Mouse (Mus musculus): ENCODE data around the gene Krt79. TPM values are rescaled to one million over a fixed set of nuclear protein-coding genes. Genes with fewer than 3 reads are reported as not detected.

The Krt79 gene
- polyA plus RNA-seq, 1 experiment from 2014 or later, result 16.5 TPM

DNA sequence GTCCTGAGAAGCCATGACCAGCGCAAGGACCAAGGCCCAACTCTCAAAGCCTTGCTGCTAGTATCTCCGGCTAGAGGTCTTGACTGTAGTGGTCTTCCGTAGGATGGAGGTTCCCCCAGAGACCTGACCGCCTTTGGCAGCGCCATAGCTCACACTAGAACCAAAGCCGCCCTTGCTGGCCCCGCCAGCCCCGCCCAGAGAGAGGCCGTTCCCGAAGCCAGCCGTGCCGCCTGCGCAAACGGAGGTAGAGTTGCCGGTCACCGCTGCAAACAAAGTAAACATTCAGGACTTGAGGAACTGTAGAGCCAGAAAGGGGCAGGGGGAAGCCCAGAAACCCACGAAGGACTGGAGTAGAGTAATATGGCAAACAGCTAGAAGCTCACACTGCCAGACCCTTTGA lies 10.5 kb downstream of the Krt79 start:
- H3K36me3 ChIP-seq, result no peaks in the 10 kb centered on the region
- H3K27ac ChIP-seq, result no peak overlapping the region
- peak overlapping the region; percentile 26 for H3K4me3 ChIP-seq
- peaks cover 22% of the 10 kb centered on the region for H3K4me1 ChIP-seq
- H3K4me2 ChIP-seq, result peak overlapping the region; percentile 57
- ATAC-seq (ENCODE audit: insufficient number of reproducible peaks, insufficient read depth, low FRiP score, low TSS enrichment, low read depth), result no peak
- H3K9me3 ChIP-seq, result no peaks in the 10 kb centered on the region
- peaks cover 29% of the 10 kb centered on the region for H3K27me3 ChIP-seq
- 4% methylated on average over 17 of the region's 17 CpGs for WGBS
- H3K9ac ChIP-seq, result no peak overlapping the region

DNA sequence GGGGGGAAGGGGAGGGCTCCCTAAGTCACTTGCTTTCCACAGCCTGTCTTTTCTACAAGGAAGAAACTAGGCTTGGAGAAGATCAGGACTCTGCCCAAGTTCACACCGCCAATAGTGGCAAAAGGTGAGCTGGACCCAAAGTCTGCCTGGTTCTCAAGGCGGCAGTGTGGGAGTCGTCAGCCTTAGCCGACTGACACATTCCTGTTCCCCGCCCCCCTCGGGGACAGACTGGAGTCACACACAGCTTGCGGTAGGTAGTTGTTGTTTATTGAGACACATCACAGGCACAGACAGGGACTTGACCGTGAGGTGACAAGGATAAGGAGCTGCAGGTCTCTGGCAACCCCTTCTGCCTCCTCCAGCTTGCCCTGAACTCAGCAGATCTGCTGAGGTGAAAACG lies 11.0 kb downstream of the Krt79 start:
- Histone ChIP-seq H3K27me3 (peaks cover 29% of the 10 kb centered on the region), H3K9me3 (no peaks in the 10 kb centered on the region), H3K36me3 (no peaks in the 10 kb centered on the region), H3K9ac (no peak overlapping the region), H3K4me2 (peak overlapping the region; percentile 57; the same call in 1 of the 2 replicates), H3K4me1 (peaks cover 22% of the 10 kb centered on the region), H3K4me3 (no peak overlapping the region), H3K27ac (no peak overlapping the region)
- WGBS, result 20% methylated on average over 9 of the region's 9 CpGs
- no peak for ATAC-seq (ENCODE audit: insufficient number of reproducible peaks, insufficient read depth, low FRiP score, low TSS enrichment, low read depth)

DNA sequence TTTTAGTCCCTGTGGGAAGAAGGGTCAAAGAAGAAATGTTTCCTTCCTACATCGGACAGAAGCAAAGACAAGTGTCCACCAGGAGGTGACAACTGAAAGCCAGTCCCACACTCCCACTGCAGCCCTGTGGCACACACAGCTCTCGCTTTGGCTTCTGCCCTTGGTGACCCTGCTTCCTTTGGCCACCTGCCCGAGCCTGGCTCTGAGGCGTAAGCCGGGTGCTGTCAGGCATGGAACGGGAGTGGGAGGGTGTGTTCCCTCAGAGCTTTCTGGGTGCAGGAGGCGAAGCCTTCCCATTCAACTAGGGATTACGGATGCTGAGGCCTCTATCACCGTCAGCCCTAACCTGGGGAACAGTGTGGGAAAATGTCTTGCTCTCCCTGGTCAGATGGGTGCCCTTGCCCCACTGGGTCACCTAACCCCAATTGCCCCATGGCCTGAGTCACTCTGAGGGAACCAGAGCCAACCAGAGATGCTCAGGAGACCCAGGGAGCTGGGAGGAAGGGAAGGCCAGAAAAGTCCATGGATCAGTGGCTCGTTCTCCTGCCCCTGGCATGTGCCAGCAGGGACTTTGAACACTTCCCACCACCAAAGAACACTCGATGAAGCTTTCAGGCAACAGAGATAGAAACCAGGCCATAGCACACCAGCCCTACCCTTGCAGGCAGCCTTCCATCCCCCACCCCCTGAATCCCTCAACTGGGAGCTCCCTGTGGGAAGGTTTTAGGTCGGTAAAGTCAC lies 12.6 kb downstream of the Krt79 start:
- no peak overlapping the region for H3K27ac ChIP-seq
- peaks cover 29% of the 10 kb centered on the region for H3K27me3 ChIP-seq
- H3K9me3 ChIP-seq, result no peaks in the 10 kb centered on the region
- 71% methylated on average over 12 of the region's 12 CpGs for WGBS
- no peaks in the 10 kb centered on the region for H3K36me3 ChIP-seq
- H3K4me1 ChIP-seq, result peaks cover 22% of the 10 kb centered on the region
- H3K4me3 ChIP-seq, result no peak overlapping the region
- no peak overlapping the region for H3K9ac ChIP-seq
- H3K4me2 ChIP-seq, result no peak overlapping the region
- no peak for ATAC-seq (ENCODE audit: insufficient number of reproducible peaks, insufficient read depth, low FRiP score, low TSS enrichment, low read depth)

DNA sequence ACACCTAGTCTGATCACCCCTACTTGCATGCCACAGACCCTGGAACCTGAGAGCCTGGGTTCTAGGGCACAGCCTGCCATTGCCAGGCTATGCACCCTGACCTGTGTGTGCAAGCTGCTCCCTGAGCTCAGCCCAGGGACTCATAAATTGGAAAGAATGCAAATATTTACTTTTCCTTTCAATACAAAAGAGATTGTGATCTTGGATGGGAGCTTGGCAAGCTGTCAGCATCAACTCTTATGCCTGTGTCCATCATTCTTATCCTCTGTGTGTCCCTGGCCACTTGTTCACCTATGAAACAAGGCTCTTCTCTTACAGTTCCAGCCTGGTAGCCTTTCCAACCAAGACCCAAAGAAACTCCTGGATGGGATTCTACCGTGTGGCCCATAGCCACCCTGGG lies 15.1 kb downstream of the Krt79 start:
- Histone ChIP-seq H3K9me3 (no peaks in the 10 kb centered on the region), H3K27ac (no peak overlapping the region), H3K4me3 (no peak overlapping the region), H3K9ac (no peak overlapping the region), H3K27me3 (peaks cover 13% of the 10 kb centered on the region), H3K4me1 (peaks cover 20% of the 10 kb centered on the region), H3K4me2 (no peak overlapping the region), H3K36me3 (no peaks in the 10 kb centered on the region)
- ATAC-seq (ENCODE audit: insufficient number of reproducible peaks, insufficient read depth, low FRiP score, low TSS enrichment, low read depth), result no peak
- 72% methylated on average over 1 of the region's 1 CpGs for WGBS

DNA sequence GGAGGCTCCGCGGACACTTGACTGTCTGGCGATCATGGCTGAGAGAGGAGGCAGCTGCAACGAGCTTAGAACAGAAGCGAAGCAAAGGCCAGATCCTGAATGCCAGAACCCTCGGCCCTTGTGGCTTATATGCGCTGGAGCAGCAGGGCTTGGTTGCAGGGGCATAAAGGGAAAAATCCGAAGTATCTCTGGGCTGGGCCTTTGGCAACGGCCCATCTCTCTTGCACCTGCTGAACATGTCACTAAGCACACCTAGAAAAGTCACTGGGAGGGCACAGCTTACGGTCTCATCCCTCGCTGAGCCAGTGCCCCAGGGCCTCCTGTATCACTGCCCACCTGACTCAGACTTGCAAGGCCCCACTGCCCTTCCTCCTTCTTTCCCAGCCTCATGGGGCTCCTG lies 15.5 kb downstream of the Krt79 start, which contains the start of gene Krt4:
Gene Krt4, minus strand, starts transcription at position 101 of the 400 bp plus-strand sequence.
- Histone ChIP-seq H3K4me2 (no peak within 1 kb of the TSS), H3K9ac (no peak within 1 kb of the TSS), H3K27ac (no peak within 1 kb of the TSS), H3K4me1 (peaks cover 16% of the 10 kb centered on the region), H3K36me3 (no peaks in the 10 kb centered on the region), H3K4me3 (no peak within 1 kb of the TSS), H3K9me3 (no peaks in the 10 kb centered on the region), H3K27me3 (peaks cover 9% of the 10 kb centered on the region)
- no peak for ATAC-seq (ENCODE audit: insufficient number of reproducible peaks, insufficient read depth, low FRiP score, low TSS enrichment, low read depth)
- 77% methylated on average over 11 of the region's 11 CpGs for WGBS

DNA sequence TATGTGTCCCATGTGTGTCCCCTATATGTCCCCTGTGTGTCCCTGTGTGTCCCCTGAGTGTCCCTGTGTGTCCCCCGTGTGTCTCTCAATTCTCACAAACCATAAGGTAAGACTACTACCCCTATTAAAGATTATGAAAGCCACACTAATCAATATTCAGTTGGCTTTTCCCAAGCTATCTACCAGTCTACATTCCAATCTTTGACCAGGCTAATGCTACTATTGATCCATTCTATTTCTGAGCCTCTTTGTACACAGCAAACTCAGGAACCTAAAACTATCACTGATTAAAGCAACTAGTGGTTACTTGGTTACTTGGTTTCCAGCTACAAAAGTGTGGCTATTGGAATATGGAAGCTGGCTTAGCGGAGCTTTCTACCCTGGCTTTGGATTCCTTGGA lies 17.8 kb downstream of the Krt79 start:
- H3K9ac ChIP-seq, result no peak overlapping the region
- 0 out of 2 replicates have a peak, but pooled peaks cover 3% of the 10 kb centered on the region for H3K27me3 ChIP-seq
- peaks cover 2% of the 10 kb centered on the region; the same call in 1 of the 2 replicates for H3K4me1 ChIP-seq
- no peak overlapping the region for H3K4me2 ChIP-seq
- H3K36me3 ChIP-seq, result no peaks in the 10 kb centered on the region
- H3K27ac ChIP-seq, result no peak overlapping the region
- 92% methylated on average over 2 of the region's 2 CpGs for WGBS
- H3K9me3 ChIP-seq, result no peaks in the 10 kb centered on the region
- ATAC-seq (ENCODE audit: insufficient number of reproducible peaks, insufficient read depth, low FRiP score, low TSS enrichment, low read depth), result no peak
- H3K4me3 ChIP-seq, result no peak overlapping the region

DNA sequence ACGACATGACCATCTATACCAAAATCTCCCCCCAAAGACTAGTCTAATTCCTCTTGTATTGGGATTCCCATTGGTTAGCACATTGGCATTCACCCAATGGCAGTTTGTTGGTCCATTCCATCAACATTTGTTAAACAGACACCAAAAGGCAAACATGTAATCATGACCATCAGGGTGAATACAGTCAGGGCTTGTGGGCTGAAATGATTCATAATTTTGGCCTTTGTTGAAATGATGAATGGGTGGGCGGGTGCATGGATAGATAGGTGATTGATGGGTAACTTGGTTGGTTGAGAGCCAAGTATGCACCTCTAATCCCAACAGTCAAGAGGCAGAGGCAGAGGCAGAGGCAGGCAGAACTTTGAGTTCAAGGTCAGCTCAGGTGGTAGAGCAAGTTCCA lies 24.1 kb downstream of the Krt79 start:
- Histone ChIP-seq H3K4me3 (no peak overlapping the region), H3K27me3 (no peaks in the 10 kb centered on the region), H3K36me3 (no peaks in the 10 kb centered on the region), H3K4me1 (no peaks in the 10 kb centered on the region), H3K27ac (no peak overlapping the region), H3K4me2 (no peak overlapping the region), H3K9me3 (no peaks in the 10 kb centered on the region), H3K9ac (no peak overlapping the region)
- 70% methylated on average over 2 of the region's 2 CpGs for WGBS
- ATAC-seq (ENCODE audit: insufficient number of reproducible peaks, insufficient read depth, low FRiP score, low TSS enrichment, low read depth), result no peak

DNA sequence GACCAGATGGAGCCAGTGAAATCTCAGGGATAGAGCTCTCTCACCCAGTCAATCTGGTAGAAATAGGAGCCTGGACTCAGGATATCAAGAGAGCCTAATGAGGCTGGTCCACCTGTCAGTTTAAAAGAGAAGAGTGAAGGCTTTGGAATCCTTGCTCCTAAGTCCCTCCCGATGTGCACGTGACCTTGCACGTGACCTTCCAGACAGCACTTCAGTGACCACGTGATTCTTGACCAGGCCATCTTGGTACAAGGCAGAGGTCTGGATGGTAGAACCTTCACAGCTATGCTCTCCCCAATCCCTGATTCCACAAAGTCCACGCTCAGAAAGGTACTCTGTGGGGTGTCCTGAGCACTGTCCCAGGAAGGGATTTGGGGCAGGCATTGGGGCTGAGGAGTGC lies 35.3 kb downstream of the Krt79 start:
- ATAC-seq (ENCODE audit: insufficient number of reproducible peaks, insufficient read depth, low FRiP score, low TSS enrichment, low read depth), result no peak
- Histone ChIP-seq H3K4me1 (peaks cover 5% of the 10 kb centered on the region), H3K27ac (no peak overlapping the region), H3K36me3 (no peaks in the 10 kb centered on the region), H3K4me3 (no peak overlapping the region), H3K4me2 (no peak overlapping the region), H3K9ac (no peak overlapping the region), H3K9me3 (no peaks in the 10 kb centered on the region), H3K27me3 (no peaks in the 10 kb centered on the region)
- WGBS, result 74% methylated on average over 5 of the region's 5 CpGs

DNA sequence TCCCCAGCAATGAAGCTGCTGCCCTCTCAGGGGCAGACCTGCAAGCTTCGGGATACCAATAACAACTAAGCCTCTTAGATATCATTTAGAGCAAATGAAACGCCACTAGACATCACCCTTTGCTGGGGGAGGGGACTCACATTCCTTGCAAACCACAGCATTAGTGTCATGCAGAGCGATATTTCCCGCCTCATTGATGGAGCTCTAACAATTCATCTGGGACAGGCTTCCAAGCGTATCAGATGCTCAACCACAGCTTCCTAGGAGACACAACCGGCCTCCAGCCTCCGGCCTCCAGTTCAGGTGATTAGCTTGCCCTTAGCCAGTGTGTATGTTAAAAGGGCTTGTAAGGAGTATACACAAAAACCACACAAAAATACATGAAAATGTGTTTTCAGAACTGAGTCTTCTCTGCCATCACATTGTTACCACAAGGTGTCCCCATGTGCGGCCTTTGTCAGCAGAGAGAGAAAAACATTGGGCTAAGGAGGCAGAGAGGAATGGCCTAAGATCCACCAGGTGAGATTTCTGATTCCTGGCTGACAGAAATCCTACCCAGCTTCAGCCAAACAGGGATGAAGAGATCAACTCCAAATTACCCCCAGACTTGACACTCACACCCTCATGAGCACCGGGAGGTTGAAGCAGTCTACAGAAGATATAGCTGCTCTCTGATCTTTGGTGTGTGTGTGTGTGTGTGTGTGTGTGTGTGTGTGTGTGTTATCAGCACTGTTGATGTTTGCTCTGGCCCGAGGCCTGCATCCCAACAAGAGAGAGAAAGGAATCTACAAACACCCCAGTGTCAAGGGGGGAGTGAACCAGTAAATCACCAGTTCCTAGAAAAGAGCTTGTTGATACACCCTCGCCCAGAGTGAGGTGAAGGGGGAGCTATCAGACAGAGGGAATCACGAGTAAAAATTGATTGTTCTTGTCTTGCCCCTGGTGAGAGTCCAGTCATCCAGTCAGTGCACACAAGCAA lies 37.7 kb downstream of the Krt79 start:
- Histone ChIP-seq H3K36me3 (no peaks in the 10 kb centered on the region), H3K27me3 (no peaks in the 10 kb centered on the region), H3K9ac (no peak overlapping the region), H3K4me2 (no peak overlapping the region), H3K27ac (no peak overlapping the region; the same call in 1 of the 2 replicates), H3K4me1 (peaks cover 5% of the 10 kb centered on the region), H3K4me3 (no peak overlapping the region), H3K9me3 (no peaks in the 10 kb centered on the region)
- WGBS, result 43% methylated on average over 12 of the region's 12 CpGs
- ATAC-seq (ENCODE audit: insufficient number of reproducible peaks, insufficient read depth, low FRiP score, low TSS enrichment, low read depth), result no peak

DNA sequence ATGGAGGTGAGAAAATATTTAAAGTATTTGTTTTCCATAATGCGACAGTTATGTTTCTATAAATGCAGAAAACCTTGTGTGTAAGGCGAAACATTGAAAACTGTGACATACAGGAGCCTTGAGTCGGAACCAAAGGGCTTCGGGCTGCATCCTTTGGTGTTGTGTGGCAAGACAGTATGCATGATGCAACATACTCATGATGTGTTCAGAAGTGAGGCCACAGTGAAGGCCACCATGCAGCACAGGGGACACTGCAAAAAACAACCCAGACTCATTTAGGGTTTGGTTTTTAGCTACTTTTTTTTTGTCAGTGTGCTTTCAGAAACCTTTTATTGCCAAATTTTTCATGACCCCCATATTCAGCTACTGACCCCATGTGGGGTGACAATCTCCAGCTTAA lies 44.9 kb downstream of the Krt79 start:
- no peak for ATAC-seq (ENCODE audit: insufficient number of reproducible peaks, insufficient read depth, low FRiP score, low TSS enrichment, low read depth)
- Histone ChIP-seq H3K27me3 (no peaks in the 10 kb centered on the region), H3K4me3 (no peak overlapping the region), H3K4me2 (no peak overlapping the region), H3K4me1 (no peaks in the 10 kb centered on the region), H3K27ac (no peak overlapping the region), H3K36me3 (no peaks in the 10 kb centered on the region), H3K9ac (no peak overlapping the region), H3K9me3 (no peaks in the 10 kb centered on the region)
- 90% methylated on average over 4 of the region's 4 CpGs for WGBS

DNA sequence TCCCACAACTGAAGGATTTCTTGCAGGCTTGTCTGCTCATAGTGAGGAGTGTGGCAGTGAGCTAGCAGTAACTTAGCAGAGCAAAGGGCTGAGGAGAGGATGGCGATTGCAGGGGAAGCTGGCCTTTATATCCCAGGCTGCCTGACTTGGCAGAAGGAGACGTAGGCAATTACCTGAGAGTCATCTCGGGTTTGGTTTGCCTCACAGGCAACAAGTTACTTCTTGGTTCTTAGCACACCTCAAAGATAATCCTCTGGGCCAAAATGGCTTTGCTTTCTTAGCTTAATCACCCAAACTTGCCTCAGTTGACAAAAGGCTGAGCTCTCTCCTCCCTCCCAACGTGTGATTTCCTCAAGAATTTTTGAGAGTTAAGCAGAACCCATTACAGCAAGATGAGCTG lies 47.3 kb downstream of the Krt79 start, which contains the start of gene Krt76:
Gene Krt76, minus strand, starts transcription at position 101 of the 400 bp plus-strand sequence.
- Histone ChIP-seq H3K27ac (no peak within 1 kb of the TSS), H3K4me1 (no peaks in the 10 kb centered on the region), H3K4me2 (no peak within 1 kb of the TSS), H3K4me3 (no peak within 1 kb of the TSS), H3K36me3 (no peaks in the 10 kb centered on the region), H3K9me3 (no peaks in the 10 kb centered on the region), H3K27me3 (peaks cover 5% of the 10 kb centered on the region; the same call in 1 of the 2 replicates), H3K9ac (no peak within 1 kb of the TSS)
- WGBS, result 52% methylated on average over 4 of the region's 4 CpGs
- ATAC-seq (ENCODE audit: insufficient number of reproducible peaks, insufficient read depth, low FRiP score, low TSS enrichment, low read depth), result no peak
